Mouse (Mus musculus): ENCODE measurements around the gene Coq10b. TPM values are rescaled to one million over a fixed set of nuclear protein-coding genes. Genes with fewer than 3 reads are reported as not detected.
A peak's percentile ranks its signal among the peaks of the same experiment; 100 is the strongest.

Coq10b gene
- polyA plus RNA-seq, 1 experiment from 2014 or later, result 29.2 TPM

- peak; percentile 94 for ATAC-seq (replicated peaks; ENCODE audit: insufficient number of reproducible peaks, low FRiP score, low TSS enrichment)
- H3K36me3 ChIP-seq (ENCODE audit: control insufficient read depth, insufficient read depth, low read length), result peaks cover 23% of the 10 kb centered on the region
Observed at GRCm38 (mm10) chr1:55087932-55088610, 35.5 kb downstream of the Coq10b start, which contains the start of the genes Hspe1 and Hspd1. Hspe1 (plus strand) TSS chr1:55088132. Hspd1 (minus strand) TSS chr1:55088243.

DNA sequence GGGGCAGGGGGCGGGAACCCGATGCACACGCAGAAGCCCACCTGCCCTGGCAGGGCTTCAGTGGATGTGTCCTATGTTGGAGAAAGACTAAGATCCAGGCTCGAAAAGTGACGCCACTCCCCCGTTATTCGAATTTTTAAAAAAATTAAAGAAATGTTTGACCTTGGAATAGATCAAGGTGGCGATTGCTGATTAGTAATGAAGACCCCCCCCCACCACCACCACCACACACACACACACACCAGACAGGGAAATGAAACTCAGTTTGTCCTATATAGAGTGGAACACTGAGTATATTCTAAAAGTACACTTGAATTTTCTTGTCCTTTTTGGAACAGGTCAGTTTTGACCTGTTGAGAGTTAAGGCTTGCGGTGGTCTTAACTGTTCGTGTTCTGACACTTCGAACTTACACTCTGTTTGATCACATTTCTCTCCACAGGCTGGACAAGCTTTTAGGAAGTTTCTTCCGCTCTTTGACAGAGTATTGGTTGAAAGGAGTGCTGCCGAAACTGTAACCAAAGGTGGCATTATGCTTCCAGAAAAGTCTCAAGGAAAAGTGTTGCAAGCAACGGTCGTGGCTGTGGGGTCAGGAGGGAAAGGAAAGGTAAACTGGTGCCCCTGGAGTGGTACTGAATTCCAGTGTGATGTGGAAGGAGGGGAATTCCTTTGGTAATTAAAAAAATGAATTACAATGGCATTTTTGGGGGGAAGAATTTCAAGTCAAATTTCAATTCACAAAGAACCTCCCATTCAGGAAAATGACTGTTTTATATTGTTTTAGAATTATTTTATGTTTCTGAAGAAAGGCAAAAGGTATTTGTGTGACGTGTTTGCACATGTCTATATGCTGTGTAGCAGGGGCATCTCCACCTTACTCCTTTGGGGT is 36.3 kb downstream of the Coq10b start:
- Histone ChIP-seq H3K4me2 (peak overlapping the region; percentile 87), H3K9ac (ENCODE audit: low read depth, low read length) (peak overlapping the region; percentile 98), H3K9me3 (replicated peaks; ENCODE audit: control insufficient read depth, low read length) (no peaks in the 10 kb centered on the region), H3K4me3 (ENCODE audit: low read depth, low read length) (peak overlapping the region; percentile 98), H3K36me3 (ENCODE audit: control insufficient read depth, insufficient read depth, low read length) (peaks cover 15% of the 10 kb centered on the region), H3K4me1 (ENCODE audit: control insufficient read depth, insufficient read depth, low read length) (peaks cover 19% of the 10 kb centered on the region), H3K27ac (ENCODE audit: low read depth, low read length) (peak overlapping the region; percentile 99), H3K27me3 (ENCODE audit: control insufficient read depth, insufficient read depth, low read length) (no peaks in the 10 kb centered on the region)
- no peak for ATAC-seq (replicated peaks; ENCODE audit: insufficient number of reproducible peaks, low FRiP score, low TSS enrichment)
- 8% methylated on average over 16 of the region's 16 CpGs for WGBS (ENCODE audit: insufficient replicate concordance)

More at GRCm38 (mm10) chr1:55087932-55088610, 35.5 kb downstream of the Coq10b start, which contains the start of the genes Hspe1 and Hspd1:
- Histone ChIP-seq H3K9ac (ENCODE audit: low read depth, low read length) (peak within 1 kb of the TSS; percentile 98), H3K4me1 (ENCODE audit: control insufficient read depth, insufficient read depth, low read length) (peaks cover 19% of the 10 kb centered on the region), H3K27ac (ENCODE audit: low read depth, low read length) (peak within 1 kb of the TSS; percentile 99), H3K4me2 (peak within 1 kb of the TSS; percentile 87), H3K27me3 (ENCODE audit: control insufficient read depth, insufficient read depth, low read length) (no peaks in the 10 kb centered on the region), H3K4me3 (ENCODE audit: low read depth, low read length) (peak within 1 kb of the TSS; percentile 98), H3K9me3 (replicated peaks; ENCODE audit: control insufficient read depth, low read length) (no peaks in the 10 kb centered on the region)
- 0% methylated on average over 66 of the region's 76 CpGs for WGBS (ENCODE audit: insufficient replicate concordance)

DNA sequence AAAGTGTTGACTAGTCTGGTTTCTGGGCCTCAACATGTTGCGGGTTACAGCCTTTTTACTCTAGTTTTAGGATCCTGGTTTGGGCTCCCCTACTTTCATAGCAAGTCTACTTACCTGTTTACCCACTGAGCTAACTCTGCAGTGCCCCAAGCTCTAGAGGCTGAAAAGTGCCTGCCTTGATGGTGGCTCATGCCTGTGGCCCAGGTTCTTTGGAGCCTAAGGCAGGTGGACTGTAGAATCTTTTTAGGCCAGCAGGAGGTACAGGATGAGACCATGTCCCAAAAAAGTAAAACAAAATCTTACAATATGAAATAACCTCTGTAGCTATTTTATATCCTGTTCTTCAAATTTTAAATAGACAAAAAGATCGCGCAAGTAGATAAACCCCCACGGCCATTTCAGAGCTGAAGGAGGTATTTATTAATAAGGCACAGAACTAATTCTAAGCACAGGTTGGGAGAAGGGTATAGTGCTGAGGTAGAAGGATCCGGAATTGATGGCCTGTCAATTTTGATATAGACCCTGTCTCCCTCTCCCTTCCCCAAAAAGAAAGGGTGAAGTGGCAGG is 37.0 kb downstream of the Coq10b start:
- H3K4me2 ChIP-seq, result peak overlapping the region; percentile 87
- peak overlapping the region; percentile 98 for H3K4me3 ChIP-seq (ENCODE audit: low read depth, low read length)
- H3K9me3 ChIP-seq (replicated peaks; ENCODE audit: control insufficient read depth, low read length), result no peaks in the 10 kb centered on the region
- peaks cover 19% of the 10 kb centered on the region for H3K4me1 ChIP-seq (ENCODE audit: control insufficient read depth, insufficient read depth, low read length)
- H3K36me3 ChIP-seq (ENCODE audit: control insufficient read depth, insufficient read depth, low read length), result peaks cover 10% of the 10 kb centered on the region; the same call in 1 of the 2 replicates
- H3K27me3 ChIP-seq (ENCODE audit: control insufficient read depth, insufficient read depth, low read length), result no peaks in the 10 kb centered on the region
- H3K27ac ChIP-seq (ENCODE audit: low read depth, low read length), result no peak overlapping the region
- WGBS (ENCODE audit: insufficient replicate concordance), result 81% methylated on average over 5 of the region's 5 CpGs
- peak overlapping the region; percentile 70 for H3K9ac ChIP-seq (ENCODE audit: low read depth, low read length)
- no peak for ATAC-seq (replicated peaks; ENCODE audit: insufficient number of reproducible peaks, low FRiP score, low TSS enrichment)

DNA sequence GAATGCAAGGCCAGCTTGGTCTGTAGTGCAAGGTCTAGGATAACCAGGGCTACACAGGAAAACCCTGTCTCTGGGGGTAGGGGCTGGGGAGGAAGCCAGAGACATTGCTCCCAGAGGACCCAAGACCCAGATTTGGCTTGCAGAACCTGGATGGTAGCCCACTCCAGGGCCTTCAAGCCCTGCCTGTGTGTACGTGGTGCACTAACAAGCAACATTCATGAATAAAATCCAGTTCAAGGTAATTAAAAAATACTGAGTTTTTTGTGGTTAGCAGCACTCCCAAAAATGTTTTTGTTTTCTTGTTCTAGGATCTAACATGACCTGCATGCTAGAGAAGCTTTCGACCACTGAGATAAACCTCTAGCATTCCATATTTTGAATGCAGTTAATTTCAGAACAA is 39.5 kb downstream of the Coq10b start:
- Histone ChIP-seq H3K4me1 (ENCODE audit: control insufficient read depth, insufficient read depth, low read length) (peaks cover 9% of the 10 kb centered on the region), H3K27ac (ENCODE audit: low read depth, low read length) (no peak overlapping the region), H3K9me3 (replicated peaks; ENCODE audit: control insufficient read depth, low read length) (no peaks in the 10 kb centered on the region), H3K27me3 (ENCODE audit: control insufficient read depth, insufficient read depth, low read length) (no peaks in the 10 kb centered on the region), H3K9ac (ENCODE audit: low read depth, low read length) (no peak overlapping the region), H3K36me3 (ENCODE audit: control insufficient read depth, insufficient read depth, low read length) (no peaks in the 10 kb centered on the region; the same call in 1 of the 2 replicates), H3K4me3 (ENCODE audit: low read depth, low read length) (no peak overlapping the region), H3K4me2 (no peak overlapping the region)
- WGBS (ENCODE audit: insufficient replicate concordance), result 80% methylated on average over 2 of the region's 2 CpGs
- no peak for ATAC-seq (replicated peaks; ENCODE audit: insufficient number of reproducible peaks, low FRiP score, low TSS enrichment)

DNA sequence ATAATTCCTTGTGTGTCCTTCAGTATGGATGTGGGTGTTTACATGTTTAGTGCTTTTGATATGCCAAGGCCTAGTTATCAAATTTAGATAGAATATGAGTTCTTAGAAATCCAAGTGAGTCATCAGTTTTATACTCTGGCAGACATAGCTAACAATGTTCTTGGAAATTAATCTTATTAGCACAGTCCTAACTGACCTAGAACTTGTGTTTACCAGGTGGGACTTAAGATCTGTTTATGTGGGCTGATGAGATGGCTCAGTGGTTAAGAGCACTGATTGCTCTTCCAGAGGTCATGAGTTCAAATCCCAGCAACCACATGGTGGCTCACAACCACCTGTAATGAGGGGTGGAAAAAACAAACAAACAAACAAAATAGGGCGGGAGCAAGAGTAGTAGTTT is 39.9 kb downstream of the Coq10b start:
- WGBS (ENCODE audit: insufficient replicate concordance), result 55% methylated on average over 1 of the region's 1 CpGs
- Histone ChIP-seq H3K4me2 (no peak overlapping the region), H3K4me3 (ENCODE audit: low read depth, low read length) (no peak overlapping the region), H3K27ac (ENCODE audit: low read depth, low read length) (no peak overlapping the region), H3K9me3 (replicated peaks; ENCODE audit: control insufficient read depth, low read length) (no peaks in the 10 kb centered on the region), H3K27me3 (ENCODE audit: control insufficient read depth, insufficient read depth, low read length) (no peaks in the 10 kb centered on the region), H3K9ac (ENCODE audit: low read depth, low read length) (no peak overlapping the region), H3K4me1 (ENCODE audit: control insufficient read depth, insufficient read depth, low read length) (peaks cover 9% of the 10 kb centered on the region), H3K36me3 (ENCODE audit: control insufficient read depth, insufficient read depth, low read length) (no peaks in the 10 kb centered on the region; the same call in 1 of the 2 replicates)
- no peak for ATAC-seq (replicated peaks; ENCODE audit: insufficient number of reproducible peaks, low FRiP score, low TSS enrichment)

- H3K27ac ChIP-seq (ENCODE audit: low read depth, low read length), result no peak overlapping the region
- no peak overlapping the region for H3K9ac ChIP-seq (ENCODE audit: low read depth, low read length)
- H3K4me3 ChIP-seq (ENCODE audit: low read depth, low read length), result no peak overlapping the region
- H3K27me3 ChIP-seq (ENCODE audit: control insufficient read depth, insufficient read depth, low read length), result no peaks in the 10 kb centered on the region
- no peaks in the 10 kb centered on the region for H3K36me3 ChIP-seq (ENCODE audit: control insufficient read depth, insufficient read depth, low read length)
- H3K4me2 ChIP-seq, result no peak overlapping the region
- no peak for ATAC-seq (replicated peaks; ENCODE audit: insufficient number of reproducible peaks, low FRiP score, low TSS enrichment)
- H3K4me1 ChIP-seq (ENCODE audit: control insufficient read depth, insufficient read depth, low read length), result no peaks in the 10 kb centered on the region
- H3K9me3 ChIP-seq (replicated peaks; ENCODE audit: control insufficient read depth, low read length), result no peaks in the 10 kb centered on the region
- 75% methylated on average over 9 of the region's 9 CpGs for WGBS (ENCODE audit: insufficient replicate concordance)
Observed at GRCm38 (mm10) chr1:55106919-55107585, 54.5 kb downstream of the Coq10b start.

DNA sequence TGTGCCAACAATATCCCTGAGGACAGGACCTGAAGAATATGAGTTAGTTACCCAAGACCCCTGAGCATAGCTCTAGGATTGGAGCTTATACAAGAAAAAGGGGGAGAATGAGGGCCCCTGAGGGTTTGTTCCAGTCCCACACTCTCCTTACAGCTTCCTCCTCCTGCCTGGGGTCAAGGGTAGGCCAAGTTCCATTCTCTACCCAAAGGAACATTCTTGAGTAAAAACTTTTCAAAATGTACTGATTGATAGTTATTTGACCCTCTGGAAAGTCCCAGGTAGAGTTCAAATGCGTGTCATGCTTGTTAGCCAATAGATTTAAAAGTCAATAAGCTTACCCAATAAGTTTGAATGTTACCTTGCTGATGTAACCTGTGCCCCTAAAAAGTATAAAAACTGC is 55.1 kb downstream of the Coq10b start:
- ATAC-seq (replicated peaks; ENCODE audit: insufficient number of reproducible peaks, low FRiP score, low TSS enrichment), result no peak
- Histone ChIP-seq H3K9me3 (replicated peaks; ENCODE audit: control insufficient read depth, low read length) (no peaks in the 10 kb centered on the region), H3K27me3 (ENCODE audit: control insufficient read depth, insufficient read depth, low read length) (no peaks in the 10 kb centered on the region), H3K4me2 (no peak overlapping the region), H3K4me1 (ENCODE audit: control insufficient read depth, insufficient read depth, low read length) (no peaks in the 10 kb centered on the region), H3K9ac (ENCODE audit: low read depth, low read length) (no peak overlapping the region), H3K36me3 (ENCODE audit: control insufficient read depth, insufficient read depth, low read length) (no peaks in the 10 kb centered on the region), H3K4me3 (ENCODE audit: low read depth, low read length) (no peak overlapping the region), H3K27ac (ENCODE audit: low read depth, low read length) (no peak overlapping the region)
- WGBS (ENCODE audit: insufficient replicate concordance), result 84% methylated on average over 1 of the region's 1 CpGs

- 69% methylated on average over 2 of the region's 2 CpGs for WGBS (ENCODE audit: insufficient replicate concordance)
- H3K9me3 ChIP-seq (replicated peaks; ENCODE audit: control insufficient read depth, low read length), result no peaks in the 10 kb centered on the region
- H3K27ac ChIP-seq (ENCODE audit: low read depth, low read length), result no peak overlapping the region
- no peaks in the 10 kb centered on the region for H3K36me3 ChIP-seq (ENCODE audit: control insufficient read depth, insufficient read depth, low read length)
- no peak overlapping the region for H3K4me3 ChIP-seq (ENCODE audit: low read depth, low read length)
- no peaks in the 10 kb centered on the region for H3K4me1 ChIP-seq (ENCODE audit: control insufficient read depth, insufficient read depth, low read length)
- ATAC-seq (replicated peaks; ENCODE audit: insufficient number of reproducible peaks, low FRiP score, low TSS enrichment), result no peak
- no peak overlapping the region for H3K9ac ChIP-seq (ENCODE audit: low read depth, low read length)
- H3K4me2 ChIP-seq, result no peak overlapping the region
- H3K27me3 ChIP-seq (ENCODE audit: control insufficient read depth, insufficient read depth, low read length), result no peaks in the 10 kb centered on the region
Observed at GRCm38 (mm10) chr1:55108473-55108872, 55.9 kb downstream of the Coq10b start.
